Mouse (Mus musculus) colon, adult 2 months (tissue): Measurements from ENCODE around the gene Mdga1. TPM values are rescaled to one million over a fixed set of nuclear protein-coding genes. Genes with fewer than 3 reads are reported as not detected.

Source experiments
- polyA plus RNA-seq: library from polyadenylated mRNA; depleted of rRNA; stranded (reverse); fragments of >200 nt; gene quantifications from 2 replicates; pipeline ENCODE4 v1.2.3, GENCODE M21; 2012; rRNA removed

Gene Mdga1
- 3.0 and 4.4 TPM in 2 replicates for polyA plus RNA-seq

DNA sequence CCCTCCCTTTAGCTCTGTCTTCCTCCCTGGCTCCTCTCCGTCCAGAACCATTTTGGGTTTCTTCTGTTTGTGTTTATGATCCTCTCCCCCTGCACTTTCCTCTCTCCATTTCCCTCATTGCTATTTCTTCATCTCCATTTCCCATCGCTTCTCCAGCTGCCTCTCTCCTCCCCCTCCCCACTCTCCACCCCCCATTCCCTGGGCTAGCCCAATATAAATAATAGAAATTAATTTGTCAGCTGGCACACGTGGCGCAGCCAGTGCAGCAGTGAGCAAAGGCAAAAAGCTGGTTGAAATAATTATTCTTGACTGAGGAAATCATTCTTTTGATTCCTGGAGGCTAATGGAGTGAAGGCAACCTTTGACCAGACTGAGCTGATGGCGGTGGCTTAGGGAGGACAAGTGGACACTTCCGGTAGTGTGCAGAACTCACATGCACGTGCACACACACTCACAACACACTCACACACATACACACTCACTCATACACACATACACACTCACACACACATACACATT, at the start of gene Mdga1:
Mdga1 (minus strand) TSS at position 51 of the 519 bp plus-strand sequence.

DNA sequence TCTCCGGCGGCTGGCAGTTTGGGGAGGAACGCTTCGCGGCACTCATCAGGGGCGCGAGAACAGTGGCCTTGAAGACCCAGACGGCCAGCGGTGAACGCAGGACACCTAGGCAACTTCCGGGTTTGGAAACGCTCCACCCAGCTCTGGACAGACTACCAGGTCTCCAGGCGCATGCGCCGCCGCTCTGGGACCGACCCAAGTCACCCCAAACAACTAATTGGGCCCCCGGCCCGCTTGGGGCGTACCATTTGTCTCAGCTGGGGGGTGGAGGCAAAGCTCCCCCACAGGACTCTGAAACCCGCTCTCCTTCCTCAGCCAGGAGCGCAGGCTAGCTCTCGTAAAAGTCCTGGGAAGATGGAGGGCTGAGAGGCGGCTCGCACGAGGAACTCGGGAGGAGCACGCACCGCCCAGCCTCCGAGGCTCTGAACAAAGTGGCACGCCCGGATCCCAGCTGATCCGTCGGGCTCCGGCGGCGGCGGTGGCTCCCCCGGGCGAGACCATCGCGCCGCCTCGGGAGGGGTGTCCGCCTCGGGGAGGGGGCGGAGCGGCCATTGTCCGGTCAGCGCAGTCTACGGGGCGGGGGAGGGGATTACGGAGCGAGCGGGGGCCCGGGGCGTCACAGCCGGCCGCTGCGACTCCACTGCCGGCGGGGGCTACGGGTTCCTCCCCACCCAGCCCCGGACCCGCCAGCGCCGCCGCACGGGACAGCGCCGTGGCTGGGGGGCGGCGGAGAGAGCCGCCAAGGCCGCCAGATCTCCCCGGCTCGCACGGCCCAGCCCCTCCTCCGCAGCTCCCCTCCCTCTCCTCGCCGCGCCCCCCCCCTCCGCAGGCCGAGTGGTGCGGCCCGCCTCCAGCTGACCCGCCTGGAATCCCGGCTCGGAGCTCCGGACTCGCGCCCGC, 34.6 kb upstream of the Mdga1 start, which contains the start of gene Zfand3:
Zfand3 (plus strand) TSS at position 531 of the 900 bp plus-strand sequence.

Other genes with a start within 250 kb of the Mdga1 start
- 88.8 and 99.0 TPM in 2 replicates for gene Zfand3, start 34.6 kb upstream of the Mdga1 start, polyA plus RNA-seq